Comparison of ENCODE assay signal across 9 mouse cellular contexts in genomic region chr6:72615151-72615550, GRCm38 (mm10). TPM values are rescaled to one million over a fixed set of nuclear protein-coding genes. Genes with fewer than 3 reads are reported as not detected.
DNase-seq lines count a peak whose midpoint lies in the region; ATAC-seq lines count a peak whose summit lies in the region.
"Had no signal": no experiment of that assay in that cellular context is flagged by ENCODE, and none has a peak within 500 bp of the region (broad histone marks: within the 10 kb centered on the region; RNA-seq: fewer than 3 reads in every experiment).

No protein-coding gene starts in this region.

- no peak overlapping the region for H3K27ac ChIP-seq in kidney, embryonic 16.5 days (ENCODE audit: low read length)
- H3K27ac ChIP-seq in brown adipose tissue, adult 24 weeks (replicated peaks; ENCODE audit: low read depth, low read length) = peak overlapping the region; percentile 49

- H3K27me3 ChIP-seq in kidney, embryonic 16.5 days (ENCODE audit: insufficient read depth, low read length) = no peaks in the 10 kb centered on the region

- H3K36me3 ChIP-seq in kidney, embryonic 16.5 days (ENCODE audit: insufficient read depth, low read length) = peaks cover 27% of the 10 kb centered on the region

- no peaks in the 10 kb centered on the region for H3K9me3 ChIP-seq in kidney, embryonic 16.5 days (ENCODE audit: low read length)

- 37% methylated on average over 2 of the region's 2 CpGs for WGBS in kidney, embryonic 16.5 days

- H3K4me2 ChIP-seq in kidney, embryonic 16.5 days (replicated peaks; ENCODE audit: low read depth, low read length) = peak overlapping the region; percentile 69

- peak overlapping the region; percentile 83 for H3K9ac ChIP-seq in kidney, embryonic 16.5 days (replicated peaks; ENCODE audit: low read length)

- no peak for DNase-seq in kidney, adult 18-20 months
- peak; percentile 65 for DNase-seq in induced T-regulatory cell, adult 2 months (ENCODE audit: low read depth)
- peak; percentile 44 for DNase-seq in naive thymus-derived CD4-positive, alpha-beta T cell, adult 2 months (ENCODE audit: low read depth)
- no peak for DNase-seq in urinary bladder, adult 2 months (ENCODE audit: low spot score)
- no peak for DNase-seq in left cerebral cortex, adult 9 months (ENCODE audit: low spot score in 2 of 2)
- DNase-seq in cerebellum, postnatal 4 days (ENCODE audit: low spot score in 2 of 2) = no peak
- DNase-seq: lung, postnatal 10 days had no signal

- peaks cover 39% of the 10 kb centered on the region for H3K4me1 ChIP-seq in kidney, embryonic 16.5 days (ENCODE audit: insufficient read depth, low read length)
- H3K4me1 ChIP-seq in brown adipose tissue, adult 24 weeks (ENCODE audit: control insufficient read depth, insufficient read depth, insufficient read length, low read length) = peaks cover 5% of the 10 kb centered on the region

- H3K4me3 ChIP-seq in kidney, embryonic 16.5 days (ENCODE audit: low read length) = peak overlapping the region; percentile 77
- H3K4me3 ChIP-seq in brown adipose tissue, adult 24 weeks (ENCODE audit: insufficient read depth, low read depth, low read length) = peak overlapping the region; percentile 79

- ATAC-seq in kidney, embryonic 16.5 days (ENCODE audit: low FRiP score, low TSS enrichment) = no peak

RNA-seq across cellular contexts. Expression of gene Tgoln1, which starts 1.6 kb away (rescaled TPM):
- polyA plus RNA-seq in kidney, embryonic 16.5 days (2015; fragmentation: Nextera tagmentation; extraction: Ambion mirVana) = 43.3 and 46.3 TPM in 2 replicates
- 115 and 176 TPM in 2 replicates for polyA plus RNA-seq in brown adipose tissue, adult 24 weeks (2012; ENCODE audit: insufficient read depth, insufficient read length, missing spikeins)
- 68.9 and 70.1 TPM in 2 replicates for polyA plus RNA-seq in urinary bladder, adult 2 months (2012; rRNA removed)

RNA-seq across cellular contexts. Expression of gene Retsat, which starts 16.9 kb away (rescaled TPM):
- polyA plus RNA-seq in kidney, embryonic 16.5 days (2015; fragmentation: Nextera tagmentation; extraction: Ambion mirVana) = 33.8 and 36.0 TPM in 2 replicates
- polyA plus RNA-seq in brown adipose tissue, adult 24 weeks (2012; ENCODE audit: insufficient read depth, insufficient read length, missing spikeins) = 119 and 173 TPM in 2 replicates
- 19.6 and 22.7 TPM in 2 replicates for polyA plus RNA-seq in urinary bladder, adult 2 months (2012; rRNA removed)

RNA-seq across cellular contexts. Expression of gene Elmod3, which starts 16.9 kb away (rescaled TPM):
- 18.9 and 19.5 TPM in 2 replicates for polyA plus RNA-seq in kidney, embryonic 16.5 days (2015; fragmentation: Nextera tagmentation; extraction: Ambion mirVana)
- polyA plus RNA-seq in brown adipose tissue, adult 24 weeks (2012; ENCODE audit: insufficient read depth, insufficient read length, missing spikeins) = 21.2 and 31.5 TPM in 2 replicates
- 18.4 and 19.1 TPM in 2 replicates for polyA plus RNA-seq in urinary bladder, adult 2 months (2012; rRNA removed)

Comparison
In these comparisons a context has a peak if more than half of its experiments do, and no peak if none do; other contexts are left out.
1. DNase-seq: peak in induced T-regulatory cell, adult 2 months (single experiment) and naive thymus-derived CD4-positive, alpha-beta T cell, adult 2 months (single experiment); none in kidney, adult 18-20 months (single experiment), urinary bladder, adult 2 months (single experiment), left cerebral cortex, adult 9 months (0 of 2) and cerebellum, postnatal 4 days (0 of 2).